Mouse (Mus musculus) mouse trophoblast stem cell (cell line): ENCODE measurements around the gene B3galt5.

ENCODE experiments used
- in situ Hi-C, 2 experiments: fragments of 300-500 bp; cut with MseI, MboI; formaldehyde crosslinking; loops; 2 replicates in 1 of 2; 3 replicates in 1 of 2; pipeline ENCODE4 v1.15.1; 2025

Gene B3galt5

DNA sequence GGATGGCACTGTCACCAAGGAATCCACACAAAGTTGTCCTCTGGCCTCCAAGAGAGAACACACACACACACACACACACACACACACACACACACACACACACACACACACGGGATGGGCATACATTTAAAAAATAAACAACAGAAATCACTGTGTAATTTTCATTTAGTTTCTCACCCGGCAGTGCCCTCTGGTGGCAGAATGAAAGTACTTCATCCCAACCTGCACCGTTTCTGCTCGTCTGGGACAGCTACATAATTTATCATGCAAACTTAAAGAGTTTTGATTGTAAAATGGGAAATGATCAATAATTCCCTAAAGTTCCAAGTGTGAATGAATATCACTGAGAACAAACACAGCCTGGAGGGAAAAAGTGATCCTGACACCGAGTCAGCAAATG, 105.7 kb downstream of the B3galt5 start:
- in situ Hi-C loops, result loop anchor here in 1 of 2 experiments (5.0 kb wide), 1 partner anchor 109 kb away; no protein-coding TSS in a partner anchor

DNA sequence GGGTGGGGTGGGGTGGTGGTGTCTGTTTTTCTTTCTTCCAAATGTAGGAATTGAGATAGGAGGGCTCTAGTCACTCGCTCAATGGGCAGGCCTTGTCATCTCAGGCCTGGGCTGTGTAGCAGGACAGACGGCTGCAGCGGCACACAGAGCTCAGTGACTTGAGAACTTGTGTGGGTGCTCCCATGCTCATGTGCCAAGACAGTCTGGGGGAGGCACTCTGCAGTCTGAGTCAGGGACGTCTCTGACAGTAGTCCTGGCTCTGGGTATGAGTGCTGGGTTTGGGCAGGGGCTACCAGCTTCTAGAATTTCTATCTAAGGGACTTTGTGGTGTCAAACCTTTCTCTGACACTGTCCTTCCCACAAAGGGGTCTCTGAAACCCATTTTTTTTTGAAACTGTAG, 106.3 kb downstream of the B3galt5 start:
- in situ Hi-C loops, result loop anchor here in 1 of 2 experiments (5.0 kb wide), 1 partner anchor 110 kb away; no protein-coding TSS in a partner anchor

DNA sequence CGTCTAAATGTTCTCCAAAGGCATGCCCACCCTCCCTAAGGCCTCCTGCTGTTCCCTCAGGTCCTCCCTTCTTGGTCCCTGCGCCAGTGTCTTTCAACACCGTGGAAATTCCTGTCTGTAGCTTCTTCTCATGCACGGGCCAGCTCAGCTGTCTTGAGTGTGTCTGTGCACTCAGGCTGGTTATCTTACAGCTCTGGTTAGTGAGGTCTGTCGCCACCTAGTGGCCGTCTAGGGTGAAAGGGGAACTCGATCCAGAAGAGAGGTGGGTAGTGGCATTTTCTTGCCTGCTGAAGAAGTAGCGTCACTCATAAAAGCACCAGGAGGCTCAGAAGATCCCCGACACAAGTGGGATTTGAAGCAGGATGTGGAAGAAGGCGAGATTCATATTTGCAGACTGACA, 109.5 kb downstream of the B3galt5 start:
- in situ Hi-C loops, result loop anchor here in 1 of 2 experiments (5.0 kb wide), 1 partner anchor 113 kb away; no protein-coding TSS in a partner anchor

DNA sequence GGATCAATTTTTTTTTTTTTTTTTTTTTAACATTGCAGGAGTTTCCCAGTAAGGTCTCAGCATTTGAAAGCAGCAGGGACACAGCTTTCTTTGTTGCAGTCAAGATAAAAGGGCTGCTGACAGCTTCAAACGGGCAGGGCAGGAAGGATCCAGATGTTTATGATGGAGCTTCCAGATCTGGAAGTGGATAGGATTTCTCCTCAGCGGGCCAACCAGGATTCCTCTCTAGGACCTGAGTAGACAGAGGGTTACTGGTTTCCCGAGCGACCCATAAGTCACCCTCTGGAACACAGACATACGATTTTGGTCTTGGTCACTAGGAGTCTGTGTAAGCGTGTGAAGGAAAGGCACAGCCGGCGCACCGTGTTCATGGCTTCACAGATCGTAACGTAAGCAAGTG, 112.5 kb downstream of the B3galt5 start:
- in situ Hi-C loops, result loop anchor here in 1 of 2 experiments (5.0 kb wide), 1 partner anchor 116 kb away; no protein-coding TSS in a partner anchor

DNA sequence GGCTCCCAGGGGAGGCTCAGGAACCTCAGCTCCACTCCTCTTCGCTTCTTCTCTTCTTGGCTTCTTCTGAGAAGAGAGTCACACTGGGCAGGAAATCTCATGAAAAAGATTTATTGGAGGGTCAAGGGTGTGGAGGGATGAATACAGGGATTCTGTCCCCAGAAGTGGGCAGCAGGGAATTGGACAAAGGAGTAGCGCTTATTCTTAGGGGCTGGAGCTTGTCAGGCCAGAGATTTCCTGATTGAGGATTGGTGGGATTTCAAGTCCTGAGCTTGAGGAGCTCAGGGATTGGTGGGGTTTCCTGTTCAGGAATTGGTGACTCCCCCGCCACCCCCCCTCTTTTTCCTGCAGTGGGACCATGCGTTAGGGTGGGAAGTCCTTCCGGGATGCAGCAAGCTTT, 113.2 kb downstream of the B3galt5 start:
- in situ Hi-C loops, result loop anchor here in 1 of 2 experiments (5.0 kb wide), 1 partner anchor 116 kb away; no protein-coding TSS in a partner anchor

DNA sequence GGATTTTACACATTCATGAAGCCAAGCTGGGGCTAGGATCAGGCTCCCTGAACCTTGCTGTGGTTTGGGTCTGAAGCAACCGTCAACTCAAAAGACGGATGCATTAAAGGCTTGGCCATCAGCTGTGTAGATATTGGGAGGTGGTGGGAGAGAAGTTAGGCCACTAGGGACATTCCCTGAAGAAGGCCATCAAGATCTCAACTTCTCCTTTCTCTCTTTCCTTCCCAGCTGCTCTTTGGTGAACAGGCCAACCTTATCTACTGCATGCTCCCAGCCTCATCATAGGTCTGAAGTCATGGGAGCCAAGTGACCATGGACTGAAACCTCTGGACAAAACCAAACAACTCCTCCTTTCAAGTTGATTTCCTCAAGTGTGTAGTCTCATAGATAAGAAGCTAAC, 115.9 kb downstream of the B3galt5 start:
- in situ Hi-C loops, result loop anchor here in 1 of 2 experiments (10.0 to 25.0 kb wide), 2 partner anchors 113 to 261 kb away; partner anchors contain the start of gene Pcp4

DNA sequence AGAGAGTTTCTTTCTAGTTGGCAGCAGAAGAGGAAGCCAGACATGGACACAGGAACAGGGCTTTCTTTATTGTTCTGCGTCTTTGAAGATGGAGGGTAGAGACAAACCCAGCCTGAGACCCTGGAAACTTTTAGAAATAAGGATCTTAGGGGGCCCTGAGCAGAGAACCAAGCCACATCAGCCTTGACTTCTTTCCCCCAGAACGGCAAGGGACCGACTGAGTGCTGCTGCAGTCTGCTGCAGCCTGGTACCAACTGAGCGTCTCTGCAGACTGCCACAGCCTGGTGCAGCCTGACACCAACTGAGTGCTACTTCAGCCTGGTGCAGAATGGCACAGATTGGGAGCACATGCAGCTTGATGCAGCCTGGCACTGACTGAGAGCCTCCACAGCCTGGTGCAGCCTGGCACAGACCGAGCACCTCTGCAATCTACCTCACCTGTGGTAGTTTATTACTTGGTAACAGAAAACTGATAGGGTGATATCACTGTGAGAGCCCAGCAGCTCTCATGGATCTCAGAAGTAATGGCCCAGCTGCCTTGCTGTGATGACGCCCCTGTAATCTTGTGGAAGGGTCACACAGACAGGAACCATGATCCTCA, 117.8 kb downstream of the B3galt5 start:
- in situ Hi-C loops, result loop anchor here in 1 of 2 experiments (10.0 to 25.0 kb wide), 2 partner anchors 111 to 259 kb away; partner anchors contain the start of gene Pcp4

DNA sequence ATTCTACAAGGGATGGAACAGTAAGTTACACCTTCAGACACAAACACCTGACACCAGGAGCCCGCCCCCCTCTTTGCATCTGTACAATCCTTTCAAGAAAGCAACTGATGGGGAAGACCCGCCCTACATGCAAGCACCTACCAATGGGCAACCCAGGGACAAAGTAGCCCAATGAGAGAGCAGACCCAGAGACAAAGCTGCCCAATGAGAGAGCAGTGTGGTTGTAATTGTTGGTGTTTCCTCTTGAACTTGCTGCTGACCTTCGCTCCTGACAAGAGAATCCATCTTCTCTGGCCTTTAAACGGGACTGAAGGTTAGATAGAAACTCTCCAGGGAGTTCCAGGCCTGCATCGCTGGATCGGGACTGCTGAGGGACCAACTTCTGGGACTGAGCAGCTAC, 118.4 kb downstream of the B3galt5 start:
- in situ Hi-C loops, result loop anchor here in 1 of 2 experiments (10.0 to 25.0 kb wide), 2 partner anchors 111 to 258 kb away; partner anchors contain the start of gene Pcp4

DNA sequence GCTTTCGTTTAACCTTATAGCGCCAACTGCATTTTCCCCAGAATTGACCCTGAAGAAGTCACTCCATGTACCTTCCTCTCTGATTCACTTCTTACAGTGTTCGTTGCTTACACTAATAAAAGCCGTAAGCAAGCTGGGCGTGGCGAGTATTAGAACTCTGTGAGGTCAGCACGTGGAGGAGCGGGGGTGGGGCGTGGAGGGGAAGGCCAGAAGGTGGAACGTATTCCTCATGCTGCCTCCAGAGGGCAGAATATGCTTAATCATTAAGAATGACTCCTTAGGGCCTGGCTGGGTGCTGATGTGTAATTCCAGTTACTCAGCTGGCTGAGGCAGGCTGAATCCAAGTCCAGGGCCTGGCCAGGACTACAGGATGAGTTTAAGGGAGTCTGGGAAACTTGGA, 122.3 kb downstream of the B3galt5 start:
- in situ Hi-C loops, result loop anchor here (5.0 to 25.0 kb wide), 3 partner anchors 107 to 314 kb away; partner anchors contain the start of gene Pcp4 (in 1 of the 2)

DNA sequence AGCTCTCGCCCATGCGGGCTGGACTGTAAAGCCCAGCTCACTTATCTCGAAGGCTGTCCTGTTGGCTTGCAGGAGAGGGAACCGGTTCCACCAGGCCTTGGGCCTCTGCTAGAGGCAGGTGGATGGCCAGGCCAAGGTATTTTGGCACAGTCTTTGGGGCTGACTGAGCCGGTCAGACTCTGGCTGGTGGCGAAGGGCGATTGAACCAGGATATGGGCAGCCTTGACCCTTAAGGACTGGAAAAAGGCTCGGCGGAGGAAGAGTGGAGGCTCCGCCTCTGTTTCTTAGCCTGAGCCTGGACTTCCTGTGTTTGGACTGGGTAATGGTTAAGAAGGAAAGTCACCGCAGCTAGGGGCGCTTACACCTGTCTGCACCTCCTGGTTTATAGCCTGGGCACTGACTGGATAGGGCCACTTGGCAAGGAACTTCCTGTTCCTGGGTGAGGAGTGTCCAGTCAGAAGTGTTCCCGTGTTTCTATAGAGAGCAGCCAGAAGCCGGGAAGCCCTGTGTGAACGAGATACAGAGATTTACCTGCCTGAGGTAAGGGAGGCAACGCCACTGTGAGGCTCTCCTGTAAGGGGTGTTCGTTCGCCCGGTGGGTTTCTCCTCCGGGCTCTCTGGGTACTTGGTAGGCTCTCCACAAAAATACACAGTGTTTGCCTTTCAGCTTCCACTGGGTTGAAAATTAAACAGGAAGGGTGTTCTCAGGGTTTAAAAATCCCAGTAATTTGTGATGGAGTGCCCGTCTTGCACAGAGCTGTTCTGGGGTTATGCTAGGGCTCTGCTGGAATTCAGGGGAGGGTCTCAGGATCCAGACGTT, 125.9 kb downstream of the B3galt5 start:
- in situ Hi-C loops, result loop anchor here in 1 of 2 experiments (10.0 to 25.0 kb wide), 2 partner anchors 251 to 313 kb away; no protein-coding TSS in a partner anchor

DNA sequence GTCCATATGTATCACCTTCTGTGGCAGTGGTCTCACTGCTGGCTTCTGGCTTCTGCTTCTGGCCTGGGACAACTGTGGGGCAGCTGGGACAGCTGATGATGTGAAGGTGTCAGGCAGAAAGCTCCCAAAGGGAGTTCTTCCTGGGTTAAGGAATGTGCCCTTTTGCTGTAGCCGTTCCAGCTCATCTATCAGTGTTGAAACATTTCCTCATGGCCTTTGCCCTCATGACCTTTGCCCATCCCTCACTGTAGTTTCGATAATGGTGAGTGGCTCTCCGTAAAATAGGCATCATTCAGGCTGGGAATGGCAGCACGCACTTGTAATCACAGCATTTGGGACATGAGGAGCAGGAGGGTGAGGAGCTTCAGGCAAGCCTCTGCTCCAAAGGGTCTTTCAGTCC, 127.3 kb downstream of the B3galt5 start:
- in situ Hi-C loops, result loop anchor here in 1 of 2 experiments (10.0 to 25.0 kb wide), 2 partner anchors 249 to 312 kb away; no protein-coding TSS in a partner anchor

DNA sequence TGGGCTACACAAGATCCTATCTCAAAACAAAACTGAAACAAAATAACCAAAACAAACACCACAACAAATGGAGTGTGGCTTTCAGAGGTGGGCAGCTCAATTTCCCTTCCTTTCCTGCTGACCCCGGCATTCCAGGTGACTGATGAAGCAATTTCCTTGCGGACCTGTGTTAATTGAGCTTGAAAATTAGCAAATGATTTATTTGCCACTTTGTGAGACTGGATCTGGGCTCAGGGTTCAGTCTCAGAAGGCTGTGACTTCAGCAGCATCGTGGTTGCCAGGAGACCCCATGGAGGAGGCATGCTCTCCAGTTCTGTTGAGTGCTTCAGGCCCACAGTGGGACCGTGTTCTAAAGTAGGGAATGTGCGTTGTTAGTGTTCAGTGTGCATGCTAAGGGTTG, 127.7 kb downstream of the B3galt5 start:
- in situ Hi-C loops, result loop anchor here in 1 of 2 experiments (10.0 to 25.0 kb wide), 2 partner anchors 249 to 312 kb away; no protein-coding TSS in a partner anchor

DNA sequence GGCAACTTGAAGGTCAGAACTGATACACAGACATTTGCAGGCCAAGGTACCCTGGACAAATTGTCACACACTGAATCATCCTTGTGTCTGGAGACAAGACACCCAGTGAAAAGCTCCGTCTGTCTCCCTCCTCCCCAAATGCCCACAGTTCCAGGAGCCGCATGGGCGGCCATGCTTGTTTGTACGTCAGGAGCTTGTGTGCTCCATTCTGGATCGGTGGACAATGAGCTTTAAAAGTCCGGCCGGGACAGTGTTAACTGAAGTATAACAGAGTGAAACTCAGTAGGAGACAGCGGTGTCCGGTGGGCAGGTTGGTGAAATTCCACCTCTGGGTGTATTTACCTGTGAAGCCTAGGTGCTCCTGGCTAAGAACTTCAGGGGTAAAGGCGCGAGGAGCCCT, 129.3 kb downstream of the B3galt5 start:
- in situ Hi-C loops, result loop anchor here in 1 of 2 experiments (10.0 to 25.0 kb wide), 2 partner anchors 247 to 310 kb away; no protein-coding TSS in a partner anchor
